Mouse (Mus musculus): ENCODE results near the gene Junb. TPM values are rescaled to one million over a fixed set of nuclear protein-coding genes. Genes with fewer than 3 reads are reported as not detected.

The Junb gene
- polyA plus RNA-seq, 1 experiment from 2014 or later = 4.5 TPM

DNA sequence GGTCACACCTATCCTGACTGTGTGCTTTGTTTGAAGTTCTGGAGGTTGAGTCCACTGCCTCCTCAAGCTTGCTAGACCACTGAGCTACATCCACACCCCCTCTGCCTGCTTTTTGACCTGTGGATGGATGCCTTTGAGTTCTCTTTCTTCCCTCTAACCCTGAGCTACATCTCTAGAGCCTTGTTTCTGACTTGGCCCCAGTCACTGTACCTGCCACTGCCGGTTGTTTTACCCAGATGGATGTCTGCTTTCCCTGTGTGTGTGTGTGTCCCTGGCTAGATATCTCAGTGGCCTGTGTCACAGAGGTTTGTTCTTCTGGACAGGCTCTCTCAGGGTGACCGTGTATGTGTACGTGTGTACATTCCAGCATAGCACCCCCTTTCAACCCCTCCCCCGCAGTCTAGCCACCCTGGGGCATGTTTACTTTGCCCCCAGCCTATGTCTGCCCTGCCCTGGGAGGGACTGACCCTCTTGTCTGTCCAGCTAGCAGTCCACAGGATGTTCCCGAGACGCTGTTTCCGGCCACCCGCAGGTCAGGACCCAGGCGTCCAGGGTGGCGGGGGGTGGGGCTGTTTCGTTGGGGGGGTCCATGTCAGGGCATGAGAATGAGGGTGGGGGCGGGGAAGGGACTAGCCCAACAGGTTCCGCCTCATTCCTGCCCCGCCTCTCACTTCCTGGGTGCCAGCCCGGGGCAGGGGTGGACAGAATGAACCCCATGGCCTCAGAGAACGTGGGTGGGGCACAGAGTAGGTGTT is 6.0 kb upstream of the Junb start:
- Histone ChIP-seq H3K36me3 (ENCODE audit: control insufficient read depth, insufficient read depth, low read length) (no peaks in the 10 kb centered on the region), H3K9me3 (ENCODE audit: control insufficient read depth, low read length) (no peaks in the 10 kb centered on the region), H3K4me3 (ENCODE audit: low read depth, low read length) (no peak overlapping the region), H3K9ac (ENCODE audit: low read length) (peak overlapping the region; percentile 64; the same call in 1 of the 2 replicates), H3K4me1 (ENCODE audit: control insufficient read depth, insufficient read depth, low read length) (peaks cover 26% of the 10 kb centered on the region), H3K4me2 (peak overlapping the region; percentile 95), H3K27me3 (ENCODE audit: control insufficient read depth, insufficient read depth, low read length) (peaks cover 17% of the 10 kb centered on the region), H3K27ac (ENCODE audit: low read depth, low read length) (no peak overlapping the region)
- DNase-seq (ENCODE audit: low spot score, missing footprints) (peak; percentile 64), ATAC-seq (ENCODE audit: low FRiP score) (no peak)
- whole genome bisulfite sequencing = 15% methylated on average over 16 of the region's 16 CpGs

DNA sequence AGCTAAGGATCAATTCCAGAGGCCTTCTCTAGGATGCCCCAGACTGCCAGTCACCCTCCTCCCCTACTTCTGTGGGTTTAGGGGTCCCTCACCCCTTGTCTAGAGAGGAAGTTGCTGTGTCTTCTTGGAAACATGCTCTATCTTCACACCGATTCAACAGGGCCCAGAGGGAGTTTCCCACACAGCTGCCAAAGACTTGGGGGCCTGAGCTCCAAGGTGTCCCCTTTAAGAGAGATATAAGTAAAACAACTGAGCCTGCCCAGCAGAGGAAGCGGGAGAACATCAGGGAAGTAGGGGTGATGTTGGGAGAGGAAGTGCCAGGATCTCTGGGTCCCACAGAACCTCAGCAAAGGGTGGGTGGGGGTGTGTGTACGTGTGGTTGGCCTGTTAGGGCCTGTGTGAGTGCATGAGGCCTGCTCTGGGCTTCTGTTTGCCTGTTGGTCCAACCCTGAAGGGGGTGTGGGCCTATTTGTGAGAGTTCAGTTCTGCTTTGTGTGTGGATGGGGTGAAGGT is 4.0 kb upstream of the Junb start:
- Histone ChIP-seq H3K36me3 (ENCODE audit: control insufficient read depth, insufficient read depth, low read length) (no peaks in the 10 kb centered on the region), H3K4me1 (ENCODE audit: control insufficient read depth, insufficient read depth, low read length) (peaks cover 41% of the 10 kb centered on the region), H3K9ac (ENCODE audit: low read length) (no peak overlapping the region), H3K27ac (ENCODE audit: low read depth, low read length) (no peak overlapping the region), H3K4me3 (ENCODE audit: low read depth, low read length) (no peak overlapping the region), H3K9me3 (ENCODE audit: control insufficient read depth, low read length) (no peaks in the 10 kb centered on the region), H3K27me3 (ENCODE audit: control insufficient read depth, insufficient read depth, low read length) (peaks cover 36% of the 10 kb centered on the region), H3K4me2 (no peak overlapping the region)
- WGBS = 63% methylated on average over 3 of the region's 3 CpGs
- ATAC-seq (ENCODE audit: low FRiP score) (no peak), DNase-seq (ENCODE audit: low spot score, missing footprints) (peak; percentile 61)

DNA sequence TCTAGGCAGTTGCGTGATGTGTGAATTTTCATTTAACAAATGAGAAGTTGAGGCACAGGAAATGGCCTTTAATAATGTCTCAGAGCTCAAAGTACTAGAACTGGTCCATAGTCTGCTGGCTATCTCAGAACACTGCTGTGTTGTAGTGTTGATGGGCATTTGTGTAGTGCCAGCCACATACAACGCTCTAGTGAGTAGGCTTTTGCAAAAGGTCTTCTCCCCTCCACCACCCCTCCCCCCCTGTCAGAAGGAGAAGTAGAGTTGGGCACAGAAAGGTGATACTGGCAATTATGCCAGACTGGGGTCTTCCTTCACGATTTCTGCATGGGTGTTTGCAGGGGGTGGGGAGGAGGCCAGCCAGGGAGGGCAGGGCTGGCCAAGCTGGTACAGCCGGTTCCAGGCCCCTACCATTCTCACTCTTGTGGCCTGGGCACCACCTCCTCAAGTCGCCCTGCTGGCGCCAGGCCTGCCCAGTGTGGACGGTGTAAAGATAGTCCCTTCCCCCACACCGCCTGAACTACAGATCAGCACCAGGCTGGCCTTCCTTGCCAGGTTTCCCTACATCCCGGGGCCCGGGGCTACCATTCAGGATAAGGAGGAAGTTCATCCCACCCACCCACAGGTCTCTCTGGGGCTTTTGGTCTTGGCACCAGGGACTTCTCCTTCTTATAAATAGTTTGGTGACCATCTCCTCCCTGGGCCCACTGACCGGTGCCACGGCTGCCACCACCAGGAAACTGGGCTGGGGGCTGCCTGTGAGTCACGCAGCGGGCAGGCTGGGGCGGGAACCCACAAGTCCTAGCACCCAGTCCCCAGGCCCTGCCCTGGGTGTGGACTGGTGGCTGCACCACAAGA is 3.4 kb upstream of the Junb start:
- no peak overlapping the region for H3K4me2 ChIP-seq
- no peaks in the 10 kb centered on the region for H3K36me3 ChIP-seq (ENCODE audit: control insufficient read depth, insufficient read depth, low read length)
- WGBS = 84% methylated on average over 15 of the region's 15 CpGs
- H3K9ac ChIP-seq (ENCODE audit: low read length) = no peak overlapping the region
- DNase-seq (ENCODE audit: low spot score, missing footprints) (peak; percentile 81), ATAC-seq (ENCODE audit: low FRiP score) (no peak)
- no peaks in the 10 kb centered on the region for H3K9me3 ChIP-seq (ENCODE audit: control insufficient read depth, low read length)
- peaks cover 43% of the 10 kb centered on the region for H3K27me3 ChIP-seq (ENCODE audit: control insufficient read depth, insufficient read depth, low read length)
- H3K4me1 ChIP-seq (ENCODE audit: control insufficient read depth, insufficient read depth, low read length) = peaks cover 48% of the 10 kb centered on the region
- no peak overlapping the region for H3K4me3 ChIP-seq (ENCODE audit: low read depth, low read length)
- no peak overlapping the region for H3K27ac ChIP-seq (ENCODE audit: low read depth, low read length)

DNA sequence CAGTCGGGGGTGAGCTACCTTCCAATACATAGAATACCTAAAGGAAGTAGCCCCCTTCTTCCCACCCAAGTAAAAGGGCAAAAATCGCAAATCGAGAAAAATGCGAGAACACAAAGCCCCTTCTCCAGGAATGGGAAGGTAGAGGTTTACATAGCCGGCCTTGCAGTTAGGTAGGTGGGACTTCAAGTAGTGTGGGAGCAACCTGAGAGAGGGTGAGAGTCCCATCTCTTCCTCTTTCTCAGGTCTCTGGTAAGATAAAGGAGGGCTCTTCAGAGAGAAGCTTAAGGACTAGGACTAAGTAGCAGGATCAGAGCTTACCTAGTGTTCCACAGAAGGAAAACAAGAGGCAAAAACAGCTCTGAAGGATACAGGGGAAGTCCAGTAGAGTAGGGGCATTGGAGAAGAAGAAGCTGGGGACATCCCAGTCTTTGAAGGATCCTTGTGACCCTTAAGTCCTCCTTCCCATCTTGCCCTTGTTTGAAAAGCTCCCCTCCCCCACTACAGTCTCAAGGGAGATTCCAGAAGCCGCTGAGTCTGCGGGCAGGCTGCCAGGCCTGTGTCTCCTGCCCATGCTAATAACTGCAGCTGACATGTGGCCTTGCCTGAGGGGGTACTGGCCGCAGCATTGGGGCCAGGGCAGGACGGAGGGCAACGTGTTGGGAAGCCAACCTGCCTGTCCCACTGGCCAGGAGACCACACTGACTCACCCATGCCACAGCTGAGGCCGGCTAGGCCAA is 2.3 kb upstream of the Junb start:
- DNase-seq (ENCODE audit: low spot score, missing footprints) (peak; percentile 92), ATAC-seq (ENCODE audit: low FRiP score) (no peak)
- Histone ChIP-seq H3K4me1 (ENCODE audit: control insufficient read depth, insufficient read depth, low read length) (peaks cover 54% of the 10 kb centered on the region), H3K27ac (ENCODE audit: low read depth, low read length) (no peak overlapping the region), H3K36me3 (ENCODE audit: control insufficient read depth, insufficient read depth, low read length) (no peaks in the 10 kb centered on the region), H3K9me3 (ENCODE audit: control insufficient read depth, low read length) (no peaks in the 10 kb centered on the region), H3K9ac (ENCODE audit: low read length) (no peak overlapping the region), H3K4me2 (no peak overlapping the region), H3K4me3 (ENCODE audit: low read depth, low read length) (no peak overlapping the region), H3K27me3 (ENCODE audit: control insufficient read depth, insufficient read depth, low read length) (peaks cover 38% of the 10 kb centered on the region)
- WGBS = 39% methylated on average over 11 of the region's 11 CpGs

DNA sequence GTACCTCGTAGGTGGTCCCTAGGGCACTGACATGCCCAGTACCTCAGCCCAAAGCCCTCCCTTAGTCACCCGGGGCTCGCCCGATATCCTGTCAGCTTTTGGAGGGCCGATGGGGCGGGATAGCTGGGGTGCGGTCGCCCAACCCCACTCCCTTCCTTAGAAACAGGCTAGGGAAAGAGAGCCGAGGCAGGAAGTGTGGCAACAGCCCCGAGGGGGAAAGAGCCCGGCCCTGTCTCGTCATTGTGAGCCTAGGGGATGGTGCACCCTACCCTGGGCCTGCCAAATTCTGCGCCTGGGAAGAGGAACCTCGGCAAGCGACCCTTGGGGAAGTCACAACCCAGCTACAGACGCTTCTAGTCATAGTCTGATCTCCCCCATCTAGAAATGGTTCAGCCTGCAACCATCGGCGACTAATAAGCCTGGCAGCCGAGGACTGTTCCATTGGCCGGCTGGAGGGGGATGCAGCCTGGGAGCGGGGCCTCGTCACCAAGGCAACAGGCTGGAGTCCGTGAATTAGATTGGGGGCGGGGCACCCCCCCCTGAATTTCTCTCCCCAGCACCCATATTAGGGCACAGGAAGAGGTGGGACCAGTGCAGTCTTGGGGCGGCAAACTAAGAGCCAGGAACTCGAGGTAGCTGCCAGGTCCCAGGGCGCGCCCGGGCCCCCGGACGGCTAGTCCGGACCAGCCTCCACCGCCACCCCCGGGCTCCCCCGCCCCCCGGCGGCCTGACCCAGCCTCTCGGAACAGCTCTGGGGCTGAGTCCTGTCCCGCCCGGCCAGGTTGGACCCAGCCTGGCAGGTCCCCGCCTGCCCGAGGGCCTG is 1.3 kb upstream of the Junb start:
- Histone ChIP-seq H3K9ac (ENCODE audit: low read length) (peak overlapping the region; percentile 43; the same call in 1 of the 2 replicates), H3K36me3 (ENCODE audit: control insufficient read depth, insufficient read depth, low read length) (no peaks in the 10 kb centered on the region), H3K27ac (ENCODE audit: low read depth, low read length) (no peak overlapping the region), H3K9me3 (ENCODE audit: control insufficient read depth, low read length) (no peaks in the 10 kb centered on the region), H3K4me1 (ENCODE audit: control insufficient read depth, insufficient read depth, low read length) (peaks cover 46% of the 10 kb centered on the region), H3K27me3 (ENCODE audit: control insufficient read depth, insufficient read depth, low read length) (peaks cover 38% of the 10 kb centered on the region), H3K4me2 (peak overlapping the region; percentile 50), H3K4me3 (ENCODE audit: low read depth, low read length) (peak overlapping the region; percentile 25)
- WGBS = 1% methylated on average over 36 of the region's 42 CpGs
- ATAC-seq (ENCODE audit: low FRiP score) (peak; percentile 23; the same call in 1 of the 2 replicates), DNase-seq (ENCODE audit: low spot score, missing footprints) (peak; percentile 98)

DNA sequence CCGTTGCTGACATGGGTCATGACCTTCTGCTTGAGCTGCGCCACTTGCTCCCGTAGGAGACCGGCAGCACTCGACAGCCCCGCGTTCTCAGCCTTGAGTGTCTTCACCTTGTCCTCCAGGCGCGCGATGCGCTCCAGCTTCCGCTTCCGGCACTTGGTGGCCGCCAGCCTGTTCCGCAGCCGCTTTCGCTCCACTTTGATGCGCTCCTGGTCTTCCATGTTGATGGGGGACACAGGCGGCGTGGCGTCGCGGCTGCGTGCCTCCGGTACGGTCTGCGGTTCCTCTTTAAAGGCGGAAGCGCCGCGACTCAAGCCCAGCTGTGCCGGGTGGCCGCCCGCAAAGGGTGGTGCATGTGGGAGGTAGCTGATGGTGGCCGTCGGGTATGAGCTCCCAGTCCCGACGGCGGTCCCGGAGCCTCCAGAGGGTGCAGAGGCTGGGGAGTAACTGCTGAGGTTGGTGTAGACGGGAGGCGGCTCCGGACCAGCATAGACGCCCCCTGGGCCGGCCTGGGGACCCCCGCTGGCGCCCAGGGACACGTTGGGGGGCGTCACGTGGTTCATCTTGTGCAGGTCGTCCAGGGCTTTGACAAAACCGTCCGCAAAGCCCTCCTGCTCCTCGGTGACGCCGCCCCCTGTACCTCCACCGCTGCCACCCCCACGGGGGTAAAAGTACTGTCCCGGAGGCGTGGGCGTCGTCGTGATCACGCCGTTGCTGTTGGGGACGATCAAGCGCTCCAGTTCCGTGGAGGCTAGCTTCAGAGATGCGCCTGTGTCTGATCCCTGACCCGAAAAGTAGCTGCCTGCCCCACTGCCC is 877 bp downstream of the Junb start:
- H3K27me3 ChIP-seq (ENCODE audit: control insufficient read depth, insufficient read depth, low read length) = peaks cover 38% of the 10 kb centered on the region
- H3K4me2 ChIP-seq = peak overlapping the region; percentile 68
- ATAC-seq (ENCODE audit: low FRiP score) = no peak
- H3K4me3 ChIP-seq (ENCODE audit: low read depth, low read length) = peak overlapping the region; percentile 33
- H3K27ac ChIP-seq (ENCODE audit: low read depth, low read length) = no peak overlapping the region; the same call in 1 of the 2 replicates
- peak; percentile 88 for DNase-seq (ENCODE audit: low spot score, missing footprints)
- peaks cover 43% of the 10 kb centered on the region for H3K4me1 ChIP-seq (ENCODE audit: control insufficient read depth, insufficient read depth, low read length)
- no peaks in the 10 kb centered on the region for H3K36me3 ChIP-seq (ENCODE audit: control insufficient read depth, insufficient read depth, low read length)
- 1% methylated on average over 70 of the region's 70 CpGs for WGBS
- H3K9me3 ChIP-seq (ENCODE audit: control insufficient read depth, low read length) = no peaks in the 10 kb centered on the region
- peak overlapping the region; percentile 53 for H3K9ac ChIP-seq (ENCODE audit: low read length)

DNA sequence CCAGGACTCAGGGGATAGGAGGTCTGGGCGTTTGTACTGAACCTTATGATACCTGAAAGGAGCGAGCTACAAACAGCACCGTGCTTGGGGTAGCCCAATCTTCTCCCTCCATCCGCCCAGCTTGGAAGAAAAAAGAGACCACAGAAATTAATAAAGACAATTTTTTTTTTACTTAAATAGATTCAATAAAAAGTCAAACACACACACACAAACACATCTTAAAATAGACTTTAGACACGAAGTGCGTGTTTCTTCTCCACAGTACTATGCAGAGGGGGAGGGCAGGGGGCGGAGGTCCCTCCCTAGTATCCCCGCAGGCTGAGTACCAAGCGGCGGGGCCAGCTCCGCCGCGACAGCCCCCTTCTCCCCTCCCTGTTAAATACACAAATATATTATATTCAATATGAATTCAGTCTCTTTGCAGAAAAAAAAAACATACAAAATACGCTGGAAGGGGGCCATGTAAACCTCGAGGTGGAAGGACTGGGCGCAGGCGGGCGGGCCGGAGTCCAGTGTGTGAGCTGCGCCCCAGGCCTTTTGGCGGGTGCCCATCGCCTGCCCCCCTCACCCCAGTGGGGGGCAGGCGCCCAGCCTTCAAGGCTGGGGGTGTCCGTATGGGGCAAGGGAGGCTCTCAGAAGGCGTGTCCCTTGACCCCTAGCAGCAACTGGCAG is 1.6 kb downstream of the Junb start:
- Histone ChIP-seq H3K4me3 (ENCODE audit: low read depth, low read length) (peak overlapping the region; percentile 33), H3K4me2 (peak overlapping the region; percentile 68), H3K27ac (ENCODE audit: low read depth, low read length) (no peak overlapping the region), H3K9ac (ENCODE audit: low read length) (0 out of 2 replicates have a peak overlapping the region, but pooled peaks have one; percentile 36), H3K27me3 (ENCODE audit: control insufficient read depth, insufficient read depth, low read length) (peaks cover 38% of the 10 kb centered on the region), H3K4me1 (ENCODE audit: control insufficient read depth, insufficient read depth, low read length) (peaks cover 43% of the 10 kb centered on the region), H3K9me3 (ENCODE audit: control insufficient read depth, low read length) (no peaks in the 10 kb centered on the region), H3K36me3 (ENCODE audit: control insufficient read depth, insufficient read depth, low read length) (no peaks in the 10 kb centered on the region)
- DNase-seq (ENCODE audit: low spot score, missing footprints) (no peak), ATAC-seq (ENCODE audit: low FRiP score) (no peak)
- 6% methylated on average over 25 of the region's 25 CpGs for WGBS

All from midbrain, embryonic 11.5 days (tissue).